Mouse (Mus musculus) limb, embryonic 13.5 days (tissue): ENCODE results near the gene Pcbd1. TPM values are rescaled to one million over a fixed set of nuclear protein-coding genes. Genes with fewer than 3 reads are reported as not detected.
A peak's percentile ranks its signal among the peaks of the same experiment; 100 is the strongest.

ENCODE experiments used
- ATAC-seq: fragments of 200-750 bp; cut with Nextera tagmentation; 2 replicates; pipeline ENCODE4 v1.8.0; 2017; ENCODE audit warnings: low read depth, moderate number of reproducible peaks, moderate TSS enrichment; ENCODE audit not compliant: low FRiP score
- H3K27ac ChIP-seq: fragments of 300-500 bp; sonication (generic); 2 replicates; pipeline ENCODE4 v1.5.1; 2015; ENCODE audit warnings: inconsistent platforms, mild to moderate bottlenecking, moderate library complexity
- H3K27me3 ChIP-seq: fragments of 300-500 bp; sonication (generic); 2 replicates; pipeline ENCODE4 v1.6.1; 2015; ENCODE audit warnings: mild to moderate bottlenecking, inconsistent platforms
- H3K36me3 ChIP-seq: fragments of 300-500 bp; sonication (generic); 2 replicates; pipeline ENCODE4 v1.6.1; 2015; ENCODE audit warnings: inconsistent platforms, mild to moderate bottlenecking, moderate library complexity
- H3K4me1 ChIP-seq: fragments of 300-500 bp; sonication (generic); 2 replicates; pipeline ENCODE4 v1.6.1; 2015; ENCODE audit warnings: inconsistent platforms
- H3K4me2 ChIP-seq: fragments of 300-500 bp; sonication (generic); replicated peaks from 2 replicates; pipeline ENCODE4 v1.6.1; 2015; ENCODE audit warnings: inconsistent platforms, mild to moderate bottlenecking, moderate library complexity
- H3K4me3 ChIP-seq: fragments of 300-500 bp; sonication (generic); 2 replicates; pipeline ENCODE4 v1.5.1; 2015; ENCODE audit warnings: moderate library complexity, mild to moderate bottlenecking, inconsistent platforms
- H3K9ac ChIP-seq: fragments of 300-500 bp; sonication (generic); 2 replicates; pipeline ENCODE4 v1.6.1; 2015; ENCODE audit warnings: mild to moderate bottlenecking, inconsistent platforms
- H3K9me3 ChIP-seq: fragments of 300-500 bp; sonication (generic); 2 replicates; pipeline ENCODE4 v1.6.1; 2016; ENCODE audit warnings: inconsistent platforms
- WGBS: fragments of 180-500 bp; shearing (Covaris S2); methylation state at CpG from one replicate; pipeline ENCODE4 v1.1.7; 2015; 5-methylcytosine and 5-hydroxymethylcytosine counted together
- polyA plus RNA-seq: library from polyadenylated mRNA; unstranded; fragments of >200 nt; fragmentation: Nextera tagmentation; extraction: Ambion mirVana; gene quantifications from 2 replicates; pipeline ENCODE4 v1.2.1, GENCODE M21; 2015

Gene Pcbd1
- polyA plus RNA-seq, 1 experiment from 2014 or later, result 11.7 TPM

- H3K4me2 ChIP-seq, result peak overlapping the region; percentile 40
Measured at GRCm38 (mm10) chr10:61068436-61069192, 20.5 kb upstream of the Pcbd1 start.

GRCm38 (mm10) chr10:61069248-61069647 lies 19.9 kb upstream of the Pcbd1 start:
- Histone ChIP-seq H3K4me1 (peaks cover 27% of the 10 kb centered on the region), H3K27me3 (no peaks in the 10 kb centered on the region), H3K9me3 (no peaks in the 10 kb centered on the region), H3K4me3 (no peak overlapping the region), H3K27ac (no peak overlapping the region), H3K36me3 (no peaks in the 10 kb centered on the region), H3K4me2 (peak overlapping the region; percentile 40), H3K9ac (no peak overlapping the region; the same call in 1 of the 2 replicates)
- no peak for ATAC-seq
- WGBS, result 15% methylated on average over 13 of the region's 13 CpGs

More at GRCm38 (mm10) chr10:61068436-61069192, 20.5 kb upstream of the Pcbd1 start:
- H3K9ac ChIP-seq, result no peak overlapping the region; the same call in 1 of the 2 replicates
- no peak overlapping the region for H3K4me3 ChIP-seq
- 0 out of 2 replicates have a peak, but pooled peaks have one; percentile 7 for ATAC-seq
- H3K4me1 ChIP-seq, result peaks cover 34% of the 10 kb centered on the region
- H3K27ac ChIP-seq, result no peak overlapping the region
- no peaks in the 10 kb centered on the region for H3K9me3 ChIP-seq
- no peaks in the 10 kb centered on the region for H3K27me3 ChIP-seq
- 4% methylated on average over 8 of the region's 8 CpGs for WGBS
- H3K36me3 ChIP-seq, result no peaks in the 10 kb centered on the region

DNA sequence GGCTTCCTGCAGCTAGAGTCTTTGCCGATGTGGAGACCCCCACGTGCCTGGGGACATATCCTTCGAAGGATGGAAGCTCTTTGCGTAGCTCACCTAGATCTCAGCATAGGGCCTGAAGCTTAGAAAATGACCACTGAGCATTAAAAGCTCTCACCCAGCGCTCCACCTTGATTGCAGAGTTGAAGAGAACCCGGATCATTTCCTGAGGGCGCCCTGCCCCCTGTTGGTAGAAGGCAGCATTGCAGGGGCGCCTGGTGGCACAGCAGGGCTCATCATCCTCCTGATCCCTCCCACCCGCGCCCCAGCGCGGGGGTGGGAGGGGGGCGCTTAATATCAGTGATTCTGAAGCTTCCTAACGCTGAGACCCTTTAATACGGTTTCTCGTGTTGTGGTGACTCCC lies 16.8 kb upstream of the Pcbd1 start:
- Histone ChIP-seq H3K4me3 (no peak overlapping the region), H3K4me2 (no peak overlapping the region), H3K9ac (no peak overlapping the region), H3K4me1 (peaks cover 12% of the 10 kb centered on the region), H3K27ac (no peak overlapping the region), H3K36me3 (no peaks in the 10 kb centered on the region), H3K9me3 (no peaks in the 10 kb centered on the region), H3K27me3 (no peaks in the 10 kb centered on the region)
- ATAC-seq, result no peak; the same call in 1 of the 2 replicates
- 14% methylated on average over 16 of the region's 16 CpGs for WGBS

- 0% methylated on average over 1 of the region's 1 CpGs for WGBS
- H3K4me3 ChIP-seq, result no peak overlapping the region
- no peak overlapping the region for H3K4me2 ChIP-seq
- H3K27ac ChIP-seq, result no peak overlapping the region
- no peak for ATAC-seq
- no peaks in the 10 kb centered on the region; the same call in 1 of the 2 replicates for H3K4me1 ChIP-seq
- H3K9ac ChIP-seq, result no peak overlapping the region
- no peaks in the 10 kb centered on the region for H3K36me3 ChIP-seq
- H3K9me3 ChIP-seq, result no peaks in the 10 kb centered on the region
- no peaks in the 10 kb centered on the region for H3K27me3 ChIP-seq
Measured at GRCm38 (mm10) chr10:61074643-61075042, 14.5 kb upstream of the Pcbd1 start.

DNA sequence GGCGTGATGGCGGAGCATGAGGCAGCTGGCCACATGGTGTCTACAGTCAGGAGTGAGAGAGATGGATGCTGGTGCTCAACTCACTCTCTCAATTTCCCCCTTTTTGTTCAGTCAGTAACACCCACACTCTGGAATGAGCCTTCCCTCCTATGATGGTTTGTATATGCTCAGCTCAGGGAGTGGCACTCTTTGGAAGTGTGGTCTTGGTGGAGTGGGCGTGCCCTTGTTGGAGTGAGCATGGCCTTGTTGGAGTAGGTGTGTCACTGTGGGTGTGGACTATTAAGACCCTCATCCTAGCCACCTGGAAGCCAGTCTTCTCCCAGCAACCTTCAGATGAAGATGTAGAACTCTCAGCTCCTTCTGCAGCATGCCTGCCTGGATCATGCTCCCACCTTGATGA lies 13.5 kb upstream of the Pcbd1 start:
- H3K4me3 ChIP-seq, result no peak overlapping the region
- no peak overlapping the region for H3K27ac ChIP-seq
- H3K36me3 ChIP-seq, result no peaks in the 10 kb centered on the region
- 91% methylated on average over 3 of the region's 3 CpGs for WGBS
- no peak overlapping the region for H3K4me2 ChIP-seq
- peaks cover 8% of the 10 kb centered on the region for H3K4me1 ChIP-seq
- no peaks in the 10 kb centered on the region for H3K9me3 ChIP-seq
- H3K27me3 ChIP-seq, result no peaks in the 10 kb centered on the region
- ATAC-seq, result no peak
- no peak overlapping the region for H3K9ac ChIP-seq

GRCm38 (mm10) chr10:61080227-61080930 lies 8.8 kb upstream of the Pcbd1 start:
- H3K4me3 ChIP-seq, result peak overlapping the region; percentile 18; the same call in 1 of the 2 replicates
- H3K4me1 ChIP-seq, result peaks cover 16% of the 10 kb centered on the region
- peak overlapping the region; percentile 47 for H3K4me2 ChIP-seq
- no peak overlapping the region for H3K27ac ChIP-seq
- H3K36me3 ChIP-seq, result no peaks in the 10 kb centered on the region
- H3K27me3 ChIP-seq, result no peaks in the 10 kb centered on the region
- no peak overlapping the region for H3K9ac ChIP-seq
- H3K9me3 ChIP-seq, result no peaks in the 10 kb centered on the region
- peak; percentile 91 for ATAC-seq
- 39% methylated on average over 14 of the region's 14 CpGs for WGBS

DNA sequence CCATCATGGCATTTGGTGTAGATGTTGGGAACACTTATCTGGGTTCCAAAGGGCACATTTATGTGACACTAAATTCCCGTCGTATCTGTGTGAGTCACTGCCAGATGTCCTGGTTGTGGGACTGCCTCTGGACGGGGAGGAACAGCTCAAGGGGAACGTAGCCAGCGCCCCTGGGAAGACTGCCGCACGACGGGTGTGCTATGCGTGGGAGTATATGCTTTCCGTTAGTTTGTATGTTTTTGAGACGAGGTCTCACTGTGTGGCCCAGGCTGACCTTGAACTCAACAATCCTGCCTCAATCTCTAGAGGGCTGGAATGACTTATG lies 8.2 kb upstream of the Pcbd1 start:
- no peak overlapping the region for H3K27ac ChIP-seq
- no peak overlapping the region for H3K4me2 ChIP-seq
- no peak for ATAC-seq
- no peak overlapping the region for H3K4me3 ChIP-seq
- no peaks in the 10 kb centered on the region for H3K36me3 ChIP-seq
- H3K9ac ChIP-seq, result no peak overlapping the region
- H3K27me3 ChIP-seq, result no peaks in the 10 kb centered on the region
- 77% methylated on average over 11 of the region's 11 CpGs for WGBS
- no peaks in the 10 kb centered on the region for H3K9me3 ChIP-seq
- peaks cover 16% of the 10 kb centered on the region for H3K4me1 ChIP-seq

- Histone ChIP-seq H3K4me1 (peaks cover 27% of the 10 kb centered on the region), H3K4me2 (no peak overlapping the region), H3K27ac (no peak overlapping the region), H3K9ac (no peak overlapping the region), H3K4me3 (no peak overlapping the region), H3K36me3 (no peaks in the 10 kb centered on the region), H3K9me3 (no peaks in the 10 kb centered on the region), H3K27me3 (no peaks in the 10 kb centered on the region)
- no peak for ATAC-seq
- 45% methylated on average over 2 of the region's 2 CpGs for WGBS
Measured at GRCm38 (mm10) chr10:61085364-61085763, 3.8 kb upstream of the Pcbd1 start.

DNA sequence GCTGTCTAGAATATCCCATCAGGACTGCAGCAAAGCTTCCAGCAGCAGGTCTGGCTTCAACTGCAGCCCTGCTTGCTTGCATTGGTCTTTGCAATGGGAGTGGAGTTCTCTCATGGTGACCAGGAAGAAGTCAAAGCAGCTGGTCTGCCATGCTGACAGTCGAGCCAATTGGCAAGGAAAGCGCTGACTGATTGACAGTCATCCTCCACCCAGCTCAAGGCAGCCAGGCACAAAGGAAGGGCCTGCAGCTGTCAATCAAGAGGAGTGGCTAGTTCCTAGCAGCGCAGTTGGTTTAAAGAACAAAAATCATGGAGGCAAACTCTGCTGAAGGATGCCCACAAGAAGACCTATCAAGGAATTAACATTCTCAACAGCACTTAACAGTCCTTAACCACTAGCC lies 2.6 kb upstream of the Pcbd1 start:
- Histone ChIP-seq H3K9me3 (no peaks in the 10 kb centered on the region), H3K36me3 (no peaks in the 10 kb centered on the region), H3K27me3 (no peaks in the 10 kb centered on the region), H3K4me2 (no peak overlapping the region), H3K4me1 (peaks cover 22% of the 10 kb centered on the region), H3K4me3 (no peak overlapping the region), H3K9ac (no peak overlapping the region), H3K27ac (no peak overlapping the region)
- WGBS, result 59% methylated on average over 3 of the region's 3 CpGs
- no peak for ATAC-seq

DNA sequence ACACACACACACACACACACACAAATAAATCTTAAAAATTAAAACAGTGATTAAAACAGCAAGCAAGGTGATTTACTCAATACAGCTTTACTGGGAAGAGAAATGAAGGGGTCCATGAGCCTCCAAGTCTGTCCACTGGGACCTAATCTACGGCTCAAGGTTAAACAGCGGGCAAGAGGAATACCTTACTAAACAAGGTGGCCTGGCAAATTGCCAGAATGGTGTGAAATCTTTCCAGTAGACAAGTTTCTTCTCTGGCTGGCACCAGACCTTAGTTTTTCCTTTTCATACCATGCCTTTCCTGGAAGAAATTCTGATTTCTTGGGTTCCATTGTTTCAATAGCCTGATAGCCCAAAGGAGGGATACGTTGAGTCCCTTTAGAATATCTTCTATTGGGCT lies 663 bp upstream of the Pcbd1 start:
- no peaks in the 10 kb centered on the region for H3K9me3 ChIP-seq
- H3K4me3 ChIP-seq, result no peak overlapping the region
- H3K27me3 ChIP-seq, result no peaks in the 10 kb centered on the region
- no peaks in the 10 kb centered on the region for H3K36me3 ChIP-seq
- no peak overlapping the region for H3K9ac ChIP-seq
- no peak overlapping the region for H3K4me2 ChIP-seq
- ATAC-seq, result no peak
- H3K4me1 ChIP-seq, result peaks cover 22% of the 10 kb centered on the region
- 75% methylated on average over 3 of the region's 3 CpGs for WGBS
- no peak overlapping the region for H3K27ac ChIP-seq

DNA sequence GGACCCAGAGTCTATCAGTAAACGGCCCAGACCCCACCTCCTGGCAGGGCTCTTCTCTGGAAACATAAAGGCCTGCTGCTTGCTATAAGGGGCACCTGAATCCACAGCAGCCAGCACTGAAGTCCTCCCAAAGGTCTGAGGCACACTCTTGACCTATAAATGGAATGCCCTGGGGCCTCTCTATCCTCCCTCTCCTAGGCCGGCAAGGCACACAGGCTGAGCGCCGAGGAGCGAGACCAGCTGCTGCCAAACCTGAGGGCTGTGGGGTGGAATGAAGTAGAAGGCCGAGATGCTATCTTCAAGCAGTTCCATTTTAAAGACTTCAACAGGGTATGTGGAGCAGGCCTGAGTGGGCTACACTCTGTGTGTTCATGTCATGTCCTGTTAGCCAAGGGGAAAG lies 2.7 kb downstream of the Pcbd1 start:
- H3K27me3 ChIP-seq, result no peaks in the 10 kb centered on the region
- H3K27ac ChIP-seq, result no peak overlapping the region
- ATAC-seq, result no peak
- no peak overlapping the region for H3K9ac ChIP-seq
- WGBS, result 65% methylated on average over 6 of the region's 6 CpGs
- 0 out of 2 replicates have a peak, but pooled peaks cover 7% of the 10 kb centered on the region for H3K36me3 ChIP-seq
- no peak overlapping the region for H3K4me2 ChIP-seq
- H3K4me3 ChIP-seq, result no peak overlapping the region
- no peaks in the 10 kb centered on the region for H3K9me3 ChIP-seq
- peaks cover 17% of the 10 kb centered on the region for H3K4me1 ChIP-seq

DNA sequence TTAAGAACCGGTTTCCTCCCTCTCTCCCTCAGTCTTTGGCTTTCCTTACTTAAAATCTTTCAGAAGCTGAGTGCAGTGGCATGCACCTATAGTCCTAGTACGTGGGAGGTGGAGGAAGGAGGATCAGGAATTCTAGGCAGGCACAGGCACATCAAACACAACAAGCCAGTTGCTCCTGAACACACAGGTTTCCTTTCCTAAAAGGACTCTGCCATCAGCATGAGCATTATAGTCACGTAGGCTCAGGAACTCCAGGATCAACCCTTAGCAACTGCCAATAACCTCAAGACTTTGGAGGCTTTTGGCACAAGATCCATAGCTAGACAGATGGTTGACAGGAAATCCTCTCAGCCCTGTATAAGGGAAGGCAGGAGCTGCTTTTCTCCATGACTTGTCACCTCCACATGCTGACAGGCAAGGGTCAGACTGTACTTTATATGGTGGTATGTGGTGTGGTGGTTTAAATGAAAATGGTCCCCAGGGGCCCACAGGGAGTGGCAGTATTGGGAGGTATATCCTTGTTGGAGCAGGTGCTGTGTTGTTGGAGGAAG lies 14.5 kb downstream of the Pcbd1 start:
- ATAC-seq, result no peak
- Histone ChIP-seq H3K4me2 (no peak overlapping the region), H3K36me3 (peaks cover 97% of the 10 kb centered on the region)

More for the DNA sequence above, 14.5 kb downstream of the Pcbd1 start:
- Histone ChIP-seq H3K27ac (no peak overlapping the region), H3K4me1 (no peaks in the 10 kb centered on the region), H3K27me3 (no peaks in the 10 kb centered on the region), H3K9ac (no peak overlapping the region), H3K9me3 (no peaks in the 10 kb centered on the region), H3K4me3 (no peak overlapping the region)
- 81% methylated on average over 3 of the region's 3 CpGs for WGBS
